Mouse (Mus musculus) heart, postnatal 25 days (tissue): ENCODE measurements around the gene Dync2li1. TPM values are rescaled to one million over a fixed set of nuclear protein-coding genes. Genes with fewer than 3 reads are reported as not detected.

ENCODE experiments used
- DNase-seq: peaks from one replicate; pipeline ENCODE4 v3.0.0; 2022; ENCODE audit warnings: low spot score
- intact Hi-C: fragments of 180-260 bp; cut with DNase I; formaldehyde crosslinking; loops from one replicate; pipeline ENCODE4 v1.15.1; 2025
- total RNA-seq, 2 experiments: library from RNA; stranded (reverse); gene quantifications; 2 replicates each; pipeline ENCODE4 v1.2.3; 2021

Gene Dync2li1
- total RNA-seq = 1 to 10 TPM; 2.8 to 3.0 TPM

DNA sequence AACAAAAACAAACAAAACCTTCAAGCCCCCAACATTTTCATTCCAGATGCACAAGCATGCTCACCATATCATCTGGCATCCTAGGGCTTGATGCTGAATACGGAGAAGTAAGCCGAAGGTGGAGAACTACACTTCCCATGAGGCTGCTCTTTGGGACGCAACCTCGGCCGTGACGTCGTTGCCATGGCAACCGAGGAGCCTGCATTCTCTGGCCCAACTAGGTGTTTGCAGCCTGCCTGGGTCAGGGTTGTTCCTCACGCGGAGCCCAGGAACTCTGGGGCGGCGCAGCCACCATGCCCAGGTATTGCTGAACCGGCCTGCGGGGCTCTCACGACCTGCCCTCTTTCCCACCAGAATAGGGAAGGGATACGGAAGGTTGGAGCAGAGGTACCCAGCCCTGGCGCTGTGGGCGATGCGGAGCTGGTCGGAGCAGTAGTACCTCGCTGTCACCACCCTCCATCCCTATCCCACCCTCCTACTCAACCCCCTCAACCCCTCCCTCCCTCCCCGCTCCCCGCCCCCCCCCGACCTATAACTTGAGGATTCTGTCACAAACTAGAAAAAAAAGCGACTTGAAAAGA is at the start of gene Dync2li1:
Gene Dync2li1 (plus strand): TSS at position 221 of the 581 bp plus-strand sequence.
- intact Hi-C loops = no loop called here
- DNase-seq = peak; percentile 65

DNA sequence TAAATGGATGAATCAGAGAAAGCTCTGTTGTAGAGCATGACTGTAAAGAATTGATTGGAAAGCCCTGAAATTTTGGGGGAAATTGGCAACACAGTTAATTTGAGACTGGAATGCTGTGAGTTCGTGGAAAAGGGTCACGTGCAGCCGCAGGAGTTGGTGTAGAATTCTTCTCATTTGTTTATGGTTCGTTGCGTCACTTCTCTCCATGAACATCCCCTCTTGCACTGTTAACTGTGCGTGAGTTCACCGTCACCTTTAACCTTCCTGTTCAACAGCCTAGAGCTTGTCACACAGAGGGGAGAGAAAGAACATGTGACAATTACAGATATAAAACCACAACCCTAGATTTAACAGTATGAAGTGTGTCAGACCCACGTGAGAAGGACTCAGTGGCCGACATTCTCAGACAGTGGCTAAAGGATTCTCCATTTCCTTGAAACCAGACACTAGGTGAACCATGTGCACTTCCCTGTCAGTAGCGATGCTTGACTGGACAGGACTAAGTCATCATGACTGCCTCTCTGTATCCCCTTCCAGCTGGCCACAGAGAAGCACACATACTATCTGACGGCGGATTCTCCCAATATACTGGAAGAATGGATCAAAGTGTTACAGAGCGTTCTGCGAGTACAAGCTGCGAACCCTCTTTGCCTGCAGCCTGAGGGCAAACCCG is 49.5 kb upstream of the Dync2li1 start:
- intact Hi-C loops = no loop called here

DNA sequence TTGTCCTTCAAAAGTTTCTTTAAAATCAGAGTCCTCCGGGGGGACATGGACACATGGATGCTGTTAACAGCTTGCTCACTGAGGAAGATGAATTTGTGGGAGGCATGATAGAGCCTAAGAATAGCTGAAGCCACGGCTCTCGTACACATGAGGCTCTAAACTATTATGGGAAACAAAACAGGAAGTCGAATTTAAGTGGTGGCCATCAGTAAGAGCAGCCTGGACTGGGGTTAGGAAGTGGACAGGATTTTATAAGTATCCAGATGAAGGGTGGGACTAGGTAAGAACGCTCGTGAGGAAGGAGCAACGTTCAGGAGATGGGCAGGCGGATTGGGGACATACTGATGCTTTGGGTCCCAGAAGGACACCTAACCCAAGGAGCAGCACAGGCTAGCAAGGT is 47.0 kb upstream of the Dync2li1 start:
- intact Hi-C loops = no loop called here
- DNase-seq = no peak

More for the DNA sequence above, 49.5 kb upstream of the Dync2li1 start:
- no peak for DNase-seq

DNA sequence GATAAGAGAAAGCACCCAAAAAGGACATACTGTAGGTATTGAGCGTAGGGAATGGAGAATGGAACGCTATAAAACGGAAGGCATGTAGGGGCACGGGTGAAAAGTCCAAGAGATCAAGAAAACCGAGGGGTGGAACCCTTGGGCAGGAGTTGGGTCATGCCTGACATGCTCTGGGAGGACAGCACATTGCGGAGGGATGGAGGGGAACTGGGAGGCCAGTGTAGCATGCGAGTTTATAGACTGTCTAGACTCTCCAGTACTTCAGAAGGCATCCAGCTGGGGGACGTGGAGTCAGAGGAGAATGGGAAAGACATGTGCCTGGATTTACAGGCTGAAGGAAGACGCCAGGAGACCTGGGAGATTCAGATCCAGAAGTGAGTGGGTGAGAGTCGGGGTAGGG is 46.5 kb upstream of the Dync2li1 start:
- DNase-seq = no peak
- intact Hi-C loops = no loop called here

DNA sequence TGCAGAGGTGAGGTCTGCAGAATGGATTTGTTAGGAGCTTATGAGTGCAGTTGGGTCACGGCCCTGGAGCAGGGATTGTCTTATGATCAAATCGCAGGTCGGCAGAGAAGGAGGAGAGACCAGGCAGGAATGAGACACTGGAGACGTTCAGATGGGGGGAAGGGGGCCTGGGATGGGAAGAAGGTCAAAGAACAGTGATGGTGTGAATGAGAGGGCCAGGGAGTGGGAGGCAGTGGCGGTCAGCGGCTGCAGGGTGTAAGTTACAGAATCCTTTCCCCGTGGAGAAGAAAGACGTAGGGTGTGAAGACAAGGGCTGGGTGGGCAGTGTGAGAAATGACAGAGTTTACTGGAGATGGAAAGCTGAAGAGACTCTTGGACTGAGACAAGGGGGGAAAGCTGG is 45.5 kb upstream of the Dync2li1 start:
- no peak for DNase-seq
- intact Hi-C loops = no loop called here

DNA sequence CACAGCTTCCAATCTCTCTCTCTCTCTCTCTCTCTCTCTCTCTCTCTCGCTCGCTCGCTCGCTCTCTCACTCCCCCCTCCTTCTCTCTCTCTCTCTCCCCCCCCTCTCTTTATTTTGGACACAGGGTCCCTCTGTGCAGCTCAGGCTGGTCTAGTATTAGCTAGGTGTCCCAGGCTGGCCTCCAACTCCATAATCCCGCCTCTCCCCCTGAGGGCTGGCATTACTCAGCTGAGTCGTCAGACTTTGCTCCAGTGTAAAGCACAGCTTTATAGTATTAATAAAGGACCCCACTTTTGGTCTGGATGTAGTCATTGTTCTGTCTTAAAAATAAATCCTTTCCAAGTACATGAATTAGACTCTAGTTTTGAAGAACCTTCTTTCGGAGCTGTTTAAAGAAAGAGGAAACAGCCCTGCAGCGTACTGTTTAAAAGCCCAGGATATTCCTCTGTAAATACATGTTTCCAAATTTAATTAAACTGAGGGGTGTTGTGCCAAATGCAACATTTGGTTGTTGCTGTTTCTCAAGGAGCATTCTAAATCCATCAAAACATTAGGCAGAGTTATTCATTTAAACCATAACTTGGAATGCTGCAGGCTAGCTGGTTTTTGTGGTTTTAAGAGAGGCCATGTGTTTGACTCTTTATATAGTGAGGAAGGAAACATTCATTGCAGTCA is 44.4 kb upstream of the Dync2li1 start:
- no peak for DNase-seq
- intact Hi-C loops = no loop called here

DNA sequence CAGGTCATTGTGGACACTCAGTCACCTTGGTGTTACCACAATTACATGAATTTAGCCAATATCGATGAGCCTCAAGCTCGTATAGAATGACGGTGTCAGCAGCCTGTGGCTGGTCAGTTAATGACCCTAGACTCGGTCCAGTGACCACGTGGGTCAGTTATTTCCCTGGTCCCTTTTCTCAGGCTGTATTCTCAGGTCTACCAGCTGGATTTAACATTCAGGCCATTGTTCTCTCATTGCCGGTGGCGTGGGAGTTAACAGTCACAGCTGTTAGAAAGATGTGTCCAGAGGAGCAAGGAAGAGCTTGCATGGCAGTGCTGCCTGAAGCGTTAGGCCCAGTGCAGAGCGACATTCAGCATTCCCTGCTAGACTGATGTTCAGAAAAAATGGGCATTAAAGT is 42.2 kb upstream of the Dync2li1 start:
- intact Hi-C loops = no loop called here
- no peak for DNase-seq

DNA sequence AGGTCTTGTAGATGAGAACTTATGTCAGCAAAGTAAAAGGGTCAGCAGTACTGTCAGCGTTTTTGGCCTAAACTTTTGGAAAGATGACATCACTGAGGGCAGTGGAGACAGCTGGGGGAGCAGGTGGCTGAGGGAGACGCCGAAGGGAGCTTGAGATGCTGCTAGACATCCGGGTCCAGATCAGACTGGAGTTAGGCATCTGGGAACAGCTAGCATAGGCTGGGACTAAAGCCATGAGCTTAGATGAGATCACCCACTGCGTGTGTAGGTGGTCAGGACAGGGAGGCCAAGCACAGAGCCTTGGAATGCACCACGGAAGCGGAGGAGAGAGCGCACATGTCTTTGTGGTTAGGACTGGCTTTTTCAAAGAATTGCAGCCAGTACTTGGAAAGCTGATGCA is 41.2 kb upstream of the Dync2li1 start:
- peak; percentile 52 for DNase-seq
- intact Hi-C loops = no loop called here

DNA sequence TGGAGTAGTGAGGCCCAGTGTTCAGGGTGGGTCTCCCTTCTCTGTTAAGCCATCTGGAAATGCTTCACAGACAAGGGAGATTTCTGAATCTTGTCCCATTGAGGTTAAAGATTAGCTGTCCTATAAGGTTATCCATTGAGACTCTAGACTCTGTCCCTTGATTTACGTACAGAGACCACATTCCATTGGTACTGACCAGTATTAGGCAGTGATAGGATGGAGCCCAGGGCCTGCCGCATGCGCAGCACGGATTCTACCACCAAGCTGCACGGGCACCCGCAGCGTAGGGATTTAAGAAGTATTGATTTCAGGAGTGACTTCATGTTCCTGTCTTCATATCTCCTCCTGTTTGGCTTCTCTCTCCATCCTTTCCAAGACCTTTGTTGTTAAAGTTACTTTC is 36.2 kb upstream of the Dync2li1 start:
- intact Hi-C loops = no loop called here
- no peak for DNase-seq

DNA sequence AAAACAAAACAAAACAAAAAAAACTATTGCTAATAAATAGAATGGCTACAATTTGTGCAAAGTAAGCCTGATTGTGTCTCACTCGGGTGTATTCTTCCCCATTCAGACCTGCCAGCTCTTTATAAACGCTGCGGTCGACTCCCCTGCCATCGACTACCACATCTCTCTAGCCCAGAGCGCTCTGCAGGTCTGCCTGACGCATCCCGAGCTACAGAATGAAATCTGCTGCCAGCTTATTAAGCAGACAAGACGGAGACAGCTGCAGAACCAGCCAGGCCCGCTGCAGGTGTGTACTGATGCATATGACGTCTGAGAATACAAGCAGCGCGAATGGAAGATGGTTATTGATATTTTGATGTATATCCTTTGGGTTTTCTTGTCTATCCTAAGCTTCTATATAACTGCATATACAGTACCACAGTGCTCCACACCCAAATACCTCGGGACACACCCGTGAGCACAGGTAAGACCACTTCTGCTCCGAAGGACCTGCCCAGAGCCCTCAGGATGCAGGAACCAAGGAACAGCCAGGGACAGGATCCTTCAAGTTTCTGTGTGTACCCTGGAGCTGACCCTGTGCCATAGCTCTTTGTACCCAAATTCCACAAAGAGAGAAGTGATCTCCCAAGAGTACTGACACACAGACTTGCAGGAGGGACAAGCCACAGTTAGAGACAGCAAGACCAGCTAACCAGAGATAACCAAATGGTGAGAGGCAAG is 34.7 kb upstream of the Dync2li1 start:
- DNase-seq = no peak
- intact Hi-C loops = no loop called here

DNA sequence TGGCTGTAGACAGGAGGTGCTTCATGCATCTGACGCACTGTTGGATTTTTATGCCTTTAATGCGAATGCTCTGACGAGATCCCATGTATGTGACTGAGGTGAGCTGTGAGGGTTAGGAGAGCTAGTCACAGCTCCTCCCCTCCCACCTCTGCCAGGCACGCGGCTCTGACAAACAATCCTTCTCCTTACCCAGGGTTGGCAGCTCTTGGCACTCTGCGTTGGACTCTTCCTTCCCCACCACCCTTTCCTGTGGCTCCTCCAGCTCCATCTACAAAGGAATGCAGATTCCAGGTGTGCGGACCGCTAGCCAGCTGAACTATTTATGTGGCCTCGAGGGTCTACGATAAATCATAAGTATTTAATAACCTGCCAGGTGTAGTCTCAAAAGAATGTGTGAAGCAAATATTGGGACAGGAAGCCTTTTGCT is 30.3 kb upstream of the Dync2li1 start:
- intact Hi-C loops = no loop called here

DNA sequence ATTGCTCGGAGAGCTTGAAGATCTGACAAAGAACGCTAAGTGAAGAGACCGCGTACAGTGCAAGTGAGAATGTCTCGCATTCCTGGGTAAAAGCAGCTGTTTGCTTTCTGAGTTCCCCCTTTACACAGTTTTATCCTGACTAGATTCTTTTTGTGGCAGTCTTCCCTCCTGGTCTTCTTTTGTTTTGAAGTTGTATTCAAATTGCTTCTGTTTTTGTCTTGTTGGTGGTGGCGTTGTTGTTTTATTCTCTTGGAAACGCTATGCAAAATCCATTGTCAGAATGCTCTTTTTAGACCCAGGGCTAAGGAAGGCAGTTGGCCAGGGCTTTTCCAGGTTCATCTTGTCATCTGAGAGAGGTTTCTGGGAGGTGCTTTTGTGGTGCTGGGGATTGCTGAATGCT is 29.8 kb upstream of the Dync2li1 start:
- intact Hi-C loops = no loop called here
- DNase-seq = no peak

More for the DNA sequence above, 30.3 kb upstream of the Dync2li1 start:
- no peak for DNase-seq

DNA sequence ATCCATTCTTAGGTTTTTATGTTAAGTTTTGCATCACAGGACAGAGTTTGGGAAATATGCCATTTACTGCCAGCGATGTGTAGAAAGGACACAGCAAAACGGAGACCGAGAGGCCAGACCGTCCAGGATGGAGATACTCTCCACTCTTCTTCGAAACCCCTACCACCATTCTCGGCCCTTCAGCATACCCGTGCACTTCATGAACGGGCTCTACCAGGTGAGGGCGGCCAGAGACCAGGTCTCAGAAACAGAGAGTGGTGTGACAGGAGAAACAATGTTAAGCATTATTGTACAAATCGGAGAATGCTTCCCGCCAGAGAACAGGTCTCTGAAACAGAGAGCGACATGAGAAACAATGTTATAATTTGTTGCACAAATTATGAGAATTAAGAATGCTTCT is 28.4 kb upstream of the Dync2li1 start:
- DNase-seq = no peak
- intact Hi-C loops = no loop called here

DNA sequence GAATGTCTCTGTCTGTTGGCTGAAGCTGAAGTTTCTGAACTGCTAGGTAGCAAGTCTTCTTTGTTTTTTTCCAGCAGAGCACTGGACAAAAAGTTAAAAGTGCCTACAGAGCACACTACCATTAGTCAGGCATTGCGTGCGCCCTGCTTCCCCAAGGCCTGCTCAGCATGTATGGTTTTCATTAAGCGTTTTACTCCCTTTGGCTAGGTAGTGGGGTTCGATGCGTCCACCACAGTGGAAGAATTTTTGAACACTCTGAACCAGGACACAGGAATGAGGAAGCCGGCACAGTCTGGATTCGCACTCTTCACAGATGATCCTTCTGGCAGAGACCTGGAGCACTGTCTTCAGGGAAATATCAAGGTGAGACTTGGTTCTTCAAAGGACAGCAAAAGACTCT is 27.4 kb upstream of the Dync2li1 start:
- no peak for DNase-seq
- intact Hi-C loops = no loop called here

DNA sequence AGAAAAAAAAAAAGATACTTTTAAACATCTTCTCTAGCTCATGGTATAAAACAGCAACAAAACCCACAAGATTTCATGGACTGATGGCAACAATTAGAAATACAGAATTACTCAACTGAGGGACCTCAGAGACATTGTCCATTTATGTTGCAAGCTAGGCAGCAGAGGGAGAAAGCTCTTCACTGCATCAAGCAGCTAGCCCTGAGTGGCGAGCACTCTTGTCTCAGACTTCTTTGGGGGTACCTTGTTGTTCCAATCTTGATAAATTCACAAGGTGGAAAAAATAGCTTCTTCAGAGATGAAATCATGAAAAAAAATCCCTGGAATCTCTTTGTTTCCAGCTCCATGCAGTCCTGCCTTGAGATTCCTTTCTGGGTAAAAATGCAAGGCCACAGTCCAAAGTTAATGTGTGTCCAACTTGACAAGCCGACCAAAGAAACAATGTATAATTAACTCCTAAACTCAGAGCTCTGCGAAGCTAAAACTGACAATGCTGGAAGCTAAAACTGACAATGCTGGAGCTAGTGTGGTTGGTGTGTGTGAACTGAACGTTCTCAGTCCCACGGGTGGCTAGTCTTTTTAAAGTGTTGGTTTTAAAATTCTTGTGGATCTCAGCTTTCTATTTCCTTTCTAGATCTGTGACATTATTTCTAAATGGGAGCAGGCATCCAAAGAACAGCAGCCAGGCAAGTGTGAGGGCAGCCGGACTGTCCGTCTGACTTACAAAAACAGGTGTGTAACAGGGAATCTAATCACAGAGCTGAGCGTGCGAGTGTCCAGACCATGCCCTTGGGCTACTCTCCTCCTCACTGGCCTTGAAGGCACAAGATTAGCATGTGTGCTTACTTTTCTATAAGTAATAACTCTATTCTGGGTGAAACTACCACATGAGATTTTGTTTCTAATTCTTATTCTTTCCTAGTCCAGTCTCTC is 26.0 kb upstream of the Dync2li1 start:
- intact Hi-C loops = no loop called here
- no peak for DNase-seq

DNA sequence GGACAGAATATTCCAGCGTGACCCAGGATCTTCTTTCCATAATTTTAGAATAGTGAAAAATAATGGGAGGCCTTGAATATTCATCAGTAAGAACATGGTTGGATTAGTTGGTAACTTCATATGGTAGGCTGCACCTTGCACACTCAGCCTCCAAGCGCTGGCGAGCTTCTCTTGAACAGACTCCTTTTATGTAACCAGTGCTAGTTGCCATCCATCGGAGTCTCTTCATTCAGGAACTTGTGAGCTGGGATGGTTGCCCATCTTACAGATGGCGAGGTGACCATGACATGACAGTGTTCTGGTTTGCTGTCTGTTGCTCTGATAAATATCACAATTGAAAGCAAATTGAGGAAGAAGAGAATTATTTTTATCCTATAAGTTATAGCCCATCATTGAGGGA is 24.5 kb upstream of the Dync2li1 start:
- DNase-seq = no peak
- intact Hi-C loops = no loop called here

DNA sequence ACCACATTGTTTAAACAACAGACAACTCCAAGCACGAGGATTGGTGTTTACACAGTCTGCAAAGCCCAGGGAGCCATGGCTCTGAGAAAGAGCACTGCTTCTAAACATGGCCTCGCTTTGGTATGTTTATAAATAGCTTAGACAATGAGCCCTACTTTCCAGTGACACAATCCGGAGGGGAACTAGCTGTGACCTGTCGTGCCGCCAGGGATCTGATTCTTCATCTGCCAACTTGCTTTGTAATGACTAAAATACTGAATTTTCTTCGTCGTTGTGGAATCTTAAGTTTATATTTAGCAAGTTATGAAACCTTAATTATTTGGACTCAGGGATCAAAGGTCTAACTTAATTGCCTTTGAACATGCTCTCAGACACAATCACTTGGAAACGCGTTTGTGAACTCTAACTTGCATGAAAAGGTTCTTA is 23.1 kb upstream of the Dync2li1 start:
- intact Hi-C loops = no loop called here
- no peak for DNase-seq

DNA sequence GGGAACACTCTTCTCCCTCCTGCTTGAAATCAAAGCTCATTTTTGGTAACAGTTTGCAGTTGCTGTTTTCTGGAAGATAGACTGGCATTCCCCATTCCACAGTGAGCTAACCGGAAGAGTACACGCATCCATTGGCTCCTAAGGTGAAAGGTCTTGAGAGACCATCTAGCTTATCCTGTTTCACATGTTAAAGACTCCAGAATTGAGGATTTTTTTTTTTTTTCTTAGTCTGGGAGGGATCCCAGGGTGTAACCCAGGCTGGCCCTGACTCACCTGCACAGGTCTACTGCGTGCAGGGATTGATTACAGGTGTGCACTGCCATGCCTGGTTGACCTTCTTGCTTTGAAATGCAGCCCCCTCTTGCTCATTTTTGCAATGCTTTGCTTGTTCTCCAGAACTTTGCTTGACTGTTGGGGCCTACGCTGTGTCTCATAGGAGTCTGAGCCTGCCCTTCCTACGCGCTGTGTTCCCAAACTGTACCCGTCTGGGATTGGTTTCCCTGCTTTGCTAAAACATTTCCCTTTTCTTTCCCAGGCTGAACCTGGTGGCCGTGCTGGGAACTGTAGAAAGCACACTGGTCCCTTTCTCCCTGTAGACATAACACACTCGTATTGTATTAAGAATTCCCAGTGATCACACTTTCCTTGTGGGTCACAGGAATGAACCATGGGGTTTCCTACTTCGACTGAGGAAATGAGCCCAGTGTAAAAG is 22.4 kb upstream of the Dync2li1 start:
- DNase-seq = no peak
- intact Hi-C loops = no loop called here

DNA sequence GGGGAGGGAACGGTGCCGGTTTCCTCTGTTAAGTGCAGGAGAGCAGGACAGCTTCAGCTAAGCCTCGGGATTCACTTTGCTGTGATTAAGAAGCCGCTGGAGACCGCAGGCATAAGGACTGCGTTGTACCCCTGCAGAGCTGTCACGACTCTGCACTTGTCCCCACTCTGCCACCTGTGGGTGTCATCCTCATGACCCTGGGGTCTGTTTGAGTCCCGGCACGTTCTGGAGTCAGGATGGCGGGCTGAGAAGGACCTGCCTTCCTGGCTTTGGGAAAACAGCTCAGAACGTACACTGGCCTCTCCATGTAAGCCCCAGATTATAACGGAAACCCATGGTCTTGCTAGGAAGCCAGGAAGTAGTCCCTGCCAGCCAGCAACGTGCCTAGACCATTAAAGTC is 19.3 kb upstream of the Dync2li1 start:
- no peak for DNase-seq
- intact Hi-C loops = no loop called here
